Mouse (Mus musculus): Measurements from ENCODE around the gene Rbfox1.

DNA sequence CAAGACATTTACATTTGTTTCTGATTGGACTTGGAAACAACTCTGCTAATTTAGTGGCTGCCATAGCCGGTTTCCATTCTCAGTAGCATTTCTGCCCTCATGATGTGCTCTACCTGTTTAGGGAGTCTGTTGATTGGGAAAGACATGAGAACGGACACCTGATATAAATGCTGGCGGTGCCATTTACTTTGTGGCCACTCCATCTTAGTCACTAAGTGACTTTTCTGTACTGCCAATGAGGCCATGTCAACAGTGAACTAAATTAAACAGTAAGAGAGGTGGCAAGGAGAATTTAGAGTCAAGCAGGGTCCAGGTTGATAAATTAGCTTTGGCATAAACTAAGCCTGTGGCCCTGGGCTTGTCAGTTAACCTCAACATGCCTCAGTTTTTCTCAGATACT, 1191.6 kb downstream of the Rbfox1 start:
- TF ChIP-seq CTCF (IDR thresholded peaks at IDR 0.05; ENCODE audit: low read depth, low read length) (no peak), POLR2A (IDR thresholded peaks at IDR 0.05; ENCODE audit: extremely low read depth, insufficient read depth, low read length) (no peak)
